Mouse (Mus musculus) hindbrain, embryonic 14.5 days (tissue): ENCODE results near the gene Tlk2. TPM values are rescaled to one million over a fixed set of nuclear protein-coding genes. Genes with fewer than 3 reads are reported as not detected.

Experiments
- ATAC-seq: fragments of 200-750 bp; cut with Nextera tagmentation; 2 replicates; pipeline ENCODE4 v1.8.0; 2017; ENCODE audit warnings: moderate number of reproducible peaks, mild to moderate bottlenecking, moderate TSS enrichment, moderate library complexity; ENCODE audit not compliant: low FRiP score
- DNase-seq: peaks from one replicate; pipeline ENCODE4 v3.0.0-alpha.2; 2015; ENCODE audit warnings: low spot score
- H3K27ac ChIP-seq: fragments of 300-500 bp; sonication (generic); 2 replicates; pipeline ENCODE4 v1.5.1; 2014; ENCODE audit warnings: mild to moderate bottlenecking, moderate library complexity
- H3K27me3 ChIP-seq: fragments of 300-500 bp; sonication (generic); 2 replicates; pipeline ENCODE4 v1.6.1; 2014; ENCODE audit warnings: mild to moderate bottlenecking, low read length, mixed read lengths; ENCODE audit not compliant: control insufficient read depth, insufficient read depth
- H3K36me3 ChIP-seq: fragments of 300-500 bp; sonication (generic); replicated peaks from 2 replicates; pipeline ENCODE4 v1.6.1; 2014; ENCODE audit not compliant: control insufficient read depth, insufficient read depth
- H3K4me1 ChIP-seq: fragments of 300-500 bp; sonication (generic); replicated peaks from 2 replicates; pipeline ENCODE4 v1.6.1; 2014; ENCODE audit warnings: antibody characterized with exemption, low read length, mixed read lengths; ENCODE audit not compliant: control insufficient read depth, insufficient read depth
- H3K4me2 ChIP-seq: fragments of 300-500 bp; sonication (generic); replicated peaks from 2 replicates; pipeline ENCODE4 v1.6.1; 2014; ENCODE audit warnings: mild to moderate bottlenecking, moderate library complexity
- H3K4me3 ChIP-seq: fragments of 300-500 bp; sonication (generic); replicated peaks from 2 replicates; pipeline ENCODE4 v1.5.1; 2014; ENCODE audit warnings: mild to moderate bottlenecking, low read length
- H3K9ac ChIP-seq: fragments of 300-500 bp; sonication (generic); 2 replicates; pipeline ENCODE4 v1.6.1; 2014
- H3K9me3 ChIP-seq: fragments of 300-500 bp; sonication (generic); 2 replicates; pipeline ENCODE4 v1.6.1; 2016; ENCODE audit warnings: low read length; ENCODE audit not compliant: control insufficient read depth
- WGBS: fragments of 180-500 bp; shearing (Covaris S2); extraction: QIAGEN DNeasy Blood & Tissue Kit; methylation state at CpG from one replicate; pipeline ENCODE4 v1.1.7; 2014; 5-methylcytosine and 5-hydroxymethylcytosine counted together
- polyA plus RNA-seq: library from polyadenylated mRNA; unstranded; fragments of >200 nt; fragmentation: Nextera tagmentation; extraction: Ambion mirVana; gene quantifications from 2 replicates; pipeline ENCODE4 v1.2.1, GENCODE M21; 2014

The Tlk2 gene
- polyA plus RNA-seq, 1 experiment from 2014 or later = 27.9 TPM

DNA sequence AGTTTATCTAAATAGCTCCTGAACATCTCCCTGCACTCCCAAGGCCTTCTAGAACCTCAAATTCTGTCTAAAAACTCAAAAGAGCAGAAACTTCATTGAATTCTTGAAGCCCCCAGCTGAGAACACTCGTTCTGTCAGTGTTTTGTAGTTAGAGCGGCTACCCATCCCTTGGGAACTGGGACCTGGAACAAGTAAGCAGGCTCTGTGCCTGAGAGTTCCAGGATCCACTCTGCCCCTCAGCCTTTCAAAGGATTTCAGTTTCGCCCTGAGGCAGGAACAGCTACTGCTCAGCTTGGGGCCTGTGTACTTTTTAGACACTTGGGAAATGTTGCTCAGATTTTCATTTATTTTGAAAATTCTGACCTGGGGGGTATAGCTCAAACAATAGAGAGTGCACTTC, 32.0 kb upstream of the Tlk2 start, which contains the start of gene Gm10842:
Gm10842 (plus strand) TSS at position 301 of the 400 bp plus-strand sequence.
- WGBS = 89% methylated on average over 3 of the region's 3 CpGs
- ATAC-seq (no peak), DNase-seq (no peak)
- no peak within 1 kb of the TSS for H3K9ac ChIP-seq
- no peak within 1 kb of the TSS for H3K4me3 ChIP-seq
- H3K9me3 ChIP-seq = no peaks in the 10 kb centered on the region
- H3K36me3 ChIP-seq = 0 out of 2 replicates have a peak, but pooled peaks cover 8% of the 10 kb centered on the region
- no peak within 1 kb of the TSS for H3K4me2 ChIP-seq
- H3K27me3 ChIP-seq = no peaks in the 10 kb centered on the region
- 0 out of 2 replicates have a peak, but pooled peaks cover 6% of the 10 kb centered on the region for H3K4me1 ChIP-seq
- no peak within 1 kb of the TSS for H3K27ac ChIP-seq

GRCm38 (mm10) chr11:105149353-105149752, 29.3 kb upstream of the Tlk2 start:
- Histone ChIP-seq H3K4me1 (0 out of 2 replicates have a peak, but pooled peaks cover 13% of the 10 kb centered on the region), H3K9me3 (no peaks in the 10 kb centered on the region), H3K9ac (no peak overlapping the region), H3K27me3 (no peaks in the 10 kb centered on the region), H3K36me3 (no peaks in the 10 kb centered on the region), H3K27ac (no peak overlapping the region), H3K4me3 (no peak overlapping the region), H3K4me2 (no peak overlapping the region)
- DNase-seq (no peak), ATAC-seq (no peak)
- WGBS = 86% methylated on average over 3 of the region's 3 CpGs

- no peaks in the 10 kb centered on the region for H3K36me3 ChIP-seq
- no peak overlapping the region for H3K9ac ChIP-seq
- H3K9me3 ChIP-seq = no peaks in the 10 kb centered on the region
- no peak overlapping the region for H3K4me3 ChIP-seq
- ATAC-seq (no peak), DNase-seq (no peak)
- H3K4me2 ChIP-seq = no peak overlapping the region
- WGBS = 87% methylated on average over 1 of the region's 1 CpGs
- H3K27ac ChIP-seq = no peak overlapping the region
- H3K4me1 ChIP-seq = 0 out of 2 replicates have a peak, but pooled peaks cover 13% of the 10 kb centered on the region
- no peaks in the 10 kb centered on the region for H3K27me3 ChIP-seq
These were observed 28.8 kb upstream of the Tlk2 start for GRCm38 (mm10) chr11:105149766-105150165.

DNA sequence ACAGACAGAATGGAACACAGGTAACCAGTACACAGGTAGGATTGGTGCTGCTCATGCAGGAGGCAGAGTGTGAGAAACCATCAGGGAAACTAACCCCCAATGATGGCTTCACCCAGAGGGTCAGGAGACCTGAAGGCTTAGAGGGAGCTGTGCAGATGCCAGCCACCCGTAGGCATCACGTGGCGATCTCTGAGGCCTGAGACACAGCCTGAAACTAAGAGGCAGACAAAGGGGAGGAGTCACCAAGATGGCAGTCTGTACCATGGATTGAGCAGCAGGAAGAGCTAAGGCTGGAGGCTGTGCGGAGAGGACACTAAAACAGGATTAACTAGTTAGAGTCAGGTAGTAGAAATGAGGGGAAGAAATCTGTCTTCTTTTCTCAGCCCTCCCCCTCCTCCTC, 27.9 kb upstream of the Tlk2 start:
- DNase-seq = no peak
- H3K4me1 ChIP-seq = 0 out of 2 replicates have a peak, but pooled peaks cover 13% of the 10 kb centered on the region
- H3K9me3 ChIP-seq = no peaks in the 10 kb centered on the region
- H3K4me3 ChIP-seq = no peak overlapping the region
- 67% methylated on average over 4 of the region's 4 CpGs for WGBS
- H3K27ac ChIP-seq = no peak overlapping the region
- H3K36me3 ChIP-seq = no peaks in the 10 kb centered on the region
- no peak overlapping the region for H3K9ac ChIP-seq
- H3K27me3 ChIP-seq = no peaks in the 10 kb centered on the region
- no peak for ATAC-seq
- no peak overlapping the region for H3K4me2 ChIP-seq

GRCm38 (mm10) chr11:105151226-105152016, 27.2 kb upstream of the Tlk2 start:
- peak overlapping the region; percentile 31 for H3K4me2 ChIP-seq
- no peak overlapping the region for H3K4me3 ChIP-seq
- WGBS = 27% methylated on average over 17 of the region's 19 CpGs
- H3K27me3 ChIP-seq = no peaks in the 10 kb centered on the region
- H3K9ac ChIP-seq = 0 out of 2 replicates have a peak overlapping the region, but pooled peaks have one; percentile 16
- no peak overlapping the region for H3K27ac ChIP-seq
- DNase-seq = no peak
- H3K9me3 ChIP-seq = no peaks in the 10 kb centered on the region
- H3K4me1 ChIP-seq = 0 out of 2 replicates have a peak, but pooled peaks cover 13% of the 10 kb centered on the region
- peak; percentile 46; the same call in 1 of the 2 replicates for ATAC-seq
- no peaks in the 10 kb centered on the region for H3K36me3 ChIP-seq

DNA sequence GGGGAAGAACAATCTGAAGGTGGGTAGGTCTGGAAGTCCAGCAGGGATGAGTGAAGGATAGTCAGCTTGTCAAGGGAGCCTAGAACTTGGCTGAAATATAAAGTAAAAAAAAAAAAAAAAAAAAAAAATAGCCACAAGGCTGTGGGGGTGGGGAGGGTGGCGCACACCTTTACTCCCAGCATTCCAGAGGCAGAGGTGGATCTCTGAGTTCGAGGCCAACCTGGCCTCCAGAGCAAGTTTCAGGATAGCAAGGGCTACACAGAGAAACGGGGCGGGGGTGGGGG, 26.6 kb upstream of the Tlk2 start:
- Histone ChIP-seq H3K27me3 (no peaks in the 10 kb centered on the region), H3K4me2 (no peak overlapping the region), H3K4me3 (no peak overlapping the region), H3K9me3 (no peaks in the 10 kb centered on the region), H3K36me3 (no peaks in the 10 kb centered on the region), H3K4me1 (0 out of 2 replicates have a peak, but pooled peaks cover 13% of the 10 kb centered on the region), H3K27ac (no peak overlapping the region), H3K9ac (no peak overlapping the region)
- no peak for ATAC-seq
- WGBS = 100% methylated on average over 1 of the region's 4 CpGs
- DNase-seq = no peak

GRCm38 (mm10) chr11:105152357-105152899, 26.2 kb upstream of the Tlk2 start:
- H3K4me1 ChIP-seq = 0 out of 2 replicates have a peak, but pooled peaks cover 13% of the 10 kb centered on the region
- no peaks in the 10 kb centered on the region for H3K27me3 ChIP-seq
- 86% methylated on average over 11 of the region's 11 CpGs for WGBS

GRCm38 (mm10) chr11:105153068-105153833, 25.4 kb upstream of the Tlk2 start:
- H3K27ac ChIP-seq = no peak overlapping the region
- no peaks in the 10 kb centered on the region for H3K27me3 ChIP-seq
- H3K4me2 ChIP-seq = no peak overlapping the region
- ATAC-seq (peak; percentile 74; the same call in 1 of the 2 replicates), DNase-seq (peak; percentile 39)
- no peak overlapping the region for H3K4me3 ChIP-seq
- 25% methylated on average over 12 of the region's 12 CpGs for WGBS
- 0 out of 2 replicates have a peak, but pooled peaks cover 13% of the 10 kb centered on the region for H3K4me1 ChIP-seq
- 0 out of 2 replicates have a peak overlapping the region, but pooled peaks have one; percentile 16 for H3K9ac ChIP-seq
- H3K36me3 ChIP-seq = no peaks in the 10 kb centered on the region
- H3K9me3 ChIP-seq = no peaks in the 10 kb centered on the region

More at GRCm38 (mm10) chr11:105152357-105152899, 26.2 kb upstream of the Tlk2 start:
- no peak overlapping the region for H3K9ac ChIP-seq
- H3K4me2 ChIP-seq = no peak overlapping the region
- DNase-seq (no peak), ATAC-seq (no peak)
- H3K9me3 ChIP-seq = no peaks in the 10 kb centered on the region
- H3K36me3 ChIP-seq = no peaks in the 10 kb centered on the region
- no peak overlapping the region for H3K4me3 ChIP-seq
- H3K27ac ChIP-seq = no peak overlapping the region

DNA sequence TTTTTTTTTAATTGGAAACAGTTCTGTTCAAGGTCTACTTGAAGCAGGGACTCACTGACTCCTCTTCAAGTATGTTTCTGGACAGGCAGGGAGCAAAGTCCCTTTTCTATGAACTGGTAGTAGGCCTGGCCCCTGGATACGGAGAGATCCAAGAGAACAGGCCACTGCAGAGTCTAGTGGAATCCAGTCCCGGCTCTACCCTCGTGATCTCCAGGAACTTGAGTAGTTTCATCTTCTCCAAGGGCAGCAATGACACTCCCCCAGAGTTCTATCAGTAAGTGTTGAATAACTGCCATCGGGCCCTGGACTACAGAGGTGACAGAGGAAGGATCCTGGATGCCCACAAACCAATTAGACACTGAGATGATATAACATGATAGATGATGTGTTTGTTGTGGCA, 22.7 kb upstream of the Tlk2 start:
- DNase-seq (no peak), ATAC-seq (no peak)
- H3K4me1 ChIP-seq = 0 out of 2 replicates have a peak, but pooled peaks cover 13% of the 10 kb centered on the region
- no peaks in the 10 kb centered on the region for H3K27me3 ChIP-seq
- no peaks in the 10 kb centered on the region for H3K36me3 ChIP-seq
- no peak overlapping the region for H3K27ac ChIP-seq
- H3K9ac ChIP-seq = no peak overlapping the region
- no peaks in the 10 kb centered on the region for H3K9me3 ChIP-seq
- no peak overlapping the region for H3K4me2 ChIP-seq
- no peak overlapping the region for H3K4me3 ChIP-seq
- 92% methylated on average over 4 of the region's 4 CpGs for WGBS
